Mouse (Mus musculus) myocyte (in vitro differentiated cells): ENCODE measurements at regions not wholly inside any gene's neighbourhood (a gene's known extent, or its start where the extent isn't known, plus 50 kb on each side); places are given as distances from the start of the nearest gene placed in this dataset.

ENCODE experiments used
- H3K27me3 ChIP-seq: one replicate; pipeline ENCODE4 v1.6.1; 2011; ENCODE audit not compliant: control insufficient read depth, insufficient read depth, insufficient read length
- H3K36me3 ChIP-seq: one replicate; pipeline ENCODE4 v1.6.1; 2011; ENCODE audit not compliant: control insufficient read depth, insufficient read depth
- H3K4me2 ChIP-seq: one replicate; pipeline ENCODE4 v1.6.1; 2011; ENCODE audit warnings: low read depth, control low read depth
- H3K4me3 ChIP-seq: one replicate; pipeline ENCODE4 v1.5.1; 2011; ENCODE audit warnings: mild to moderate bottlenecking, control low read depth, moderate library complexity
- H3K79me2 ChIP-seq: one replicate; pipeline ENCODE4 v1.6.1; 2011; ENCODE audit not compliant: control insufficient read depth, insufficient read depth
- H3ac ChIP-seq: one replicate; pipeline ENCODE4 v1.6.1; 2011; ENCODE audit not compliant: control insufficient read depth, insufficient read length
- CEBPB ChIP-seq: IDR thresholded peaks from 2 replicates; pipeline ENCODE4 v1.6.1; 2011; ENCODE audit warnings: mild to moderate bottlenecking, moderate library complexity; ENCODE audit not compliant: poor library complexity, insufficient read depth, severe bottlenecking
- E2F4 ChIP-seq: IDR thresholded peaks from one replicate; pipeline ENCODE4 v1.6.1; 2011; ENCODE audit warnings: mild to moderate bottlenecking, control low read depth, moderate library complexity; ENCODE audit not compliant: insufficient read depth
- MAX ChIP-seq: IDR thresholded peaks from one replicate; pipeline ENCODE4 v1.6.1; 2011; ENCODE audit warnings: low read depth, mild to moderate bottlenecking, control low read depth
- MYOD1 ChIP-seq, 3 experiments: IDR thresholded peaks; one replicate each; pipeline ENCODE4 v1.6.1; 2011; ENCODE audit warnings: control low read depth in 2 of 3, low read depth in 2 of 3, mild to moderate bottlenecking in 2 of 3, moderate library complexity in 1 of 3; ENCODE audit not compliant: insufficient read length in 2 of 3, control insufficient read depth in 1 of 3
- MYOG ChIP-seq, 3 experiments: IDR thresholded peaks; one replicate each; pipeline ENCODE4 v1.6.1; 2011; ENCODE audit warnings: control low read depth in 2 of 3, low read depth in 2 of 3, mild to moderate bottlenecking in 2 of 3; ENCODE audit not compliant: insufficient read length in 2 of 3, control insufficient read depth in 1 of 3, insufficient read depth in 1 of 3
- POLR2A ChIP-seq: IDR thresholded peaks from one replicate; pipeline ENCODE4 v1.6.1; 2011; ENCODE audit warnings: low read depth, mild to moderate bottlenecking, control low read depth, moderate library complexity; ENCODE audit not compliant: insufficient read length
- POLR2AphosphoS2 ChIP-seq: IDR thresholded peaks from one replicate; pipeline ENCODE4 v1.6.1; 2011; ENCODE audit warnings: low read depth, control low read depth; ENCODE audit not compliant: insufficient read length
- REST ChIP-seq: IDR thresholded peaks from one replicate; pipeline ENCODE4 v1.6.1; 2011; ENCODE audit warnings: mild to moderate bottlenecking, control low read depth, moderate library complexity; ENCODE audit not compliant: insufficient read depth, insufficient read length
- SRF ChIP-seq: IDR thresholded peaks from one replicate; pipeline ENCODE4 v1.6.1; 2011; ENCODE audit warnings: low read depth; ENCODE audit not compliant: control insufficient read depth, insufficient read length
- TCF12 ChIP-seq: IDR thresholded peaks from one replicate; pipeline ENCODE4 v1.6.1; 2011; ENCODE audit warnings: mild to moderate bottlenecking, control low read depth; ENCODE audit not compliant: poor library complexity, insufficient read depth, severe bottlenecking
- TCF3 ChIP-seq: IDR thresholded peaks from one replicate; pipeline ENCODE4 v1.6.1; 2011; ENCODE audit warnings: low read depth, control low read depth; ENCODE audit not compliant: insufficient read length
- USF1 ChIP-seq: IDR thresholded peaks from one replicate; pipeline ENCODE4 v1.6.1; 2011; ENCODE audit warnings: low read depth, mild to moderate bottlenecking, control low read depth, moderate library complexity

GRCm38 (mm10) chr5:133925184-133925900 lies 174.2 kb upstream of the Castor2 start:
- Histone ChIP-seq H3K4me2 (no peak overlapping the region), H3K4me3 (no peak overlapping the region), H3K27me3 (no peaks in the 10 kb centered on the region), H3ac (no peak overlapping the region), H3K79me2 (no peaks in the 10 kb centered on the region), H3K36me3 (no peaks in the 10 kb centered on the region)
- TF ChIP-seq TCF12 (no peak), POLR2AphosphoS2 (no peak), USF1 (no peak), POLR2A (no peak), REST (no peak), CEBPB (no peak), E2F4 (no peak), TCF3 (no peak), MAX (no peak), MYOD1 (IDR thresholded peaks at IDR 0.05; ENCODE audit: control insufficient read depth in 1 of 3, insufficient read length in 2 of 3, low read depth in 2 of 3) (no peak)

- TF ChIP-seq E2F4 (no peak), MYOG (IDR thresholded peaks at IDR 0.05; ENCODE audit: control insufficient read depth in 1 of 3, insufficient read depth in 1 of 3, insufficient read length in 2 of 3, low read depth in 2 of 3) (no peak)
- Histone ChIP-seq H3ac (no peak overlapping the region), H3K4me3 (no peak overlapping the region), H3K4me2 (no peak overlapping the region), H3K27me3 (no peaks in the 10 kb centered on the region), H3K36me3 (no peaks in the 10 kb centered on the region), H3K79me2 (no peaks in the 10 kb centered on the region)
Measured at GRCm38 (mm10) chr5:133922181-133922580, 177.3 kb upstream of the Castor2 start.

GRCm38 (mm10) chr5:133915734-133916550 lies 183.6 kb upstream of the Castor2 start:
- Histone ChIP-seq H3K4me2 (no peak overlapping the region), H3K4me3 (no peak overlapping the region), H3K36me3 (no peaks in the 10 kb centered on the region), H3K79me2 (no peaks in the 10 kb centered on the region), H3K27me3 (no peaks in the 10 kb centered on the region), H3ac (no peak overlapping the region)
- TF ChIP-seq TCF12 (no peak), E2F4 (no peak), TCF3 (no peak)

GRCm38 (mm10) chr5:133907442-133907841 lies 192.1 kb upstream of the Castor2 start:
- TF ChIP-seq REST (no peak), CEBPB (no peak), POLR2A (no peak), TCF3 (no peak), MYOD1 (IDR thresholded peaks at IDR 0.05; ENCODE audit: control insufficient read depth in 1 of 3, insufficient read length in 2 of 3, low read depth in 2 of 3) (no peak), SRF (no peak), E2F4 (no peak), POLR2AphosphoS2 (no peak), MAX (no peak), USF1 (no peak), TCF12 (no peak), MYOG (IDR thresholded peaks at IDR 0.05; ENCODE audit: control insufficient read depth in 1 of 3, insufficient read depth in 1 of 3, insufficient read length in 2 of 3, low read depth in 2 of 3) (no peak)
- Histone ChIP-seq H3K27me3 (no peaks in the 10 kb centered on the region), H3K4me3 (no peak overlapping the region), H3K79me2 (no peaks in the 10 kb centered on the region), H3ac (no peak overlapping the region), H3K36me3 (no peaks in the 10 kb centered on the region), H3K4me2 (no peak overlapping the region)

- Histone ChIP-seq H3K4me3 (no peak overlapping the region), H3K79me2 (no peaks in the 10 kb centered on the region), H3K27me3 (no peaks in the 10 kb centered on the region), H3ac (no peak overlapping the region), H3K4me2 (no peak overlapping the region), H3K36me3 (no peaks in the 10 kb centered on the region)
- no peak for TF ChIP-seq E2F4
- TF ChIP-seq CEBPB = no peak
- no peak for TF ChIP-seq SRF
- no peak for TF ChIP-seq MYOG (IDR thresholded peaks at IDR 0.05; ENCODE audit: control insufficient read depth in 1 of 3, insufficient read depth in 1 of 3, insufficient read length in 2 of 3, low read depth in 2 of 3)
- no peak for TF ChIP-seq USF1
- no peak for TF ChIP-seq POLR2AphosphoS2
- TF ChIP-seq POLR2A = no peak
- TF ChIP-seq TCF3 = no peak
- TF ChIP-seq MYOD1 (IDR thresholded peaks at IDR 0.05; ENCODE audit: control insufficient read depth in 1 of 3, insufficient read length in 2 of 3, low read depth in 2 of 3) = no peak
- TF ChIP-seq TCF12 = no peak
- TF ChIP-seq MAX = no peak
- no peak for TF ChIP-seq REST
Measured at GRCm38 (mm10) chr5:133898025-133898598, 201.4 kb upstream of the Castor2 start.
